Mouse (Mus musculus) stomach, embryonic 16.5 days (tissue): Measurements from ENCODE around the gene Hap1. TPM values are rescaled to one million over a fixed set of nuclear protein-coding genes. Genes with fewer than 3 reads are reported as not detected.

Experiments used
- ATAC-seq: fragments of 200-750 bp; cut with Nextera tagmentation; 2 replicates; pipeline ENCODE4 v1.8.0; 2017; ENCODE audit warnings: moderate number of reproducible peaks, moderate TSS enrichment; ENCODE audit not compliant: insufficient read depth, low FRiP score
- H3K27ac ChIP-seq: fragments of 300-500 bp; sonication (generic); 2 replicates; pipeline ENCODE4 v1.5.1; 2014; ENCODE audit warnings: low read length
- H3K27me3 ChIP-seq: fragments of 300-500 bp; sonication (generic); 2 replicates; pipeline ENCODE4 v1.6.1; 2014; ENCODE audit warnings: low read length, control low read depth, mixed read lengths; ENCODE audit not compliant: control insufficient read depth, insufficient read depth
- H3K36me3 ChIP-seq: fragments of 300-500 bp; sonication (generic); 2 replicates; pipeline ENCODE4 v1.6.1; 2014; ENCODE audit warnings: low read length; ENCODE audit not compliant: control insufficient read depth, insufficient read depth
- H3K4me1 ChIP-seq: fragments of 300-500 bp; sonication (generic); 2 replicates; pipeline ENCODE4 v1.6.1; 2014; ENCODE audit warnings: low read length, control low read depth, mixed read lengths; ENCODE audit not compliant: control insufficient read depth, insufficient read depth
- H3K4me2 ChIP-seq: fragments of 300-500 bp; sonication (generic); 2 replicates; pipeline ENCODE4 v1.6.1; 2014; ENCODE audit warnings: low read depth, low read length, mixed read lengths
- H3K4me3 ChIP-seq: fragments of 300-500 bp; sonication (generic); replicated peaks from 2 replicates; pipeline ENCODE4 v1.5.1; 2014; ENCODE audit warnings: mild to moderate bottlenecking, low read length
- H3K9ac ChIP-seq: fragments of 300-500 bp; sonication (generic); 2 replicates; pipeline ENCODE4 v1.6.1; 2014; ENCODE audit warnings: low read length
- H3K9me3 ChIP-seq: fragments of 300-500 bp; sonication (generic); replicated peaks from 2 replicates; pipeline ENCODE4 v1.6.1; 2016; ENCODE audit warnings: low read length, control low read depth; ENCODE audit not compliant: control insufficient read depth
- WGBS: fragments of 180-500 bp; shearing (Covaris S2); extraction: QIAGEN DNeasy Blood & Tissue Kit; methylation state at CpG from one replicate; pipeline ENCODE4 v1.1.7; 2014; 5-methylcytosine and 5-hydroxymethylcytosine counted together
- polyA plus RNA-seq: library from polyadenylated mRNA; unstranded; fragments of >200 nt; fragmentation: Nextera tagmentation; extraction: Ambion mirVana; gene quantifications from 2 replicates; pipeline ENCODE4 v1.2.1, GENCODE M21; 2015

Gene Hap1
- polyA plus RNA-seq, 1 experiment from 2014 or later = 13.5 TPM

DNA sequence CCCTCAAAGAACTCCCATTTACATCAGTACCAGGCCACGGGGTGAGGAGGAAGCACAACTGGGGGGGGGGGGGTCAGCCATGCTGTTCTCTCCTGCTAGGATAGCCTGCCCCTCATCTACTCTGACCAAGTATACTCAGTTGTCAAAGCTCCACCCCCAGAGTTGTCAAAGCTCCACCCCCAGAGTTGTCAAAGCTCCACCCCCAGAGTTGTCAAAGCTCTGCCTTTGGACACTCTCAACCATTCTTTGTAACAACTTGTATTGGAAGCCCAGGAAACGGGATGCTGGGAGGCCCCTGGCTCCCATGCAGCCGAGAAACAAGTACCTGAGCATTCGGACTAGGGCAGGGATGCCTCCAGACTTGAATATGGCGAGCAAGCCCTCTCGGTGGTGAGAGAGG is 26.8 kb upstream of the Hap1 start:
- Histone ChIP-seq H3K9me3 (no peaks in the 10 kb centered on the region), H3K27me3 (no peaks in the 10 kb centered on the region), H3K27ac (no peak overlapping the region), H3K36me3 (peaks cover 36% of the 10 kb centered on the region), H3K4me2 (no peak overlapping the region), H3K4me3 (no peak overlapping the region), H3K9ac (no peak overlapping the region), H3K4me1 (peaks cover 19% of the 10 kb centered on the region)
- WGBS = 83% methylated on average over 6 of the region's 6 CpGs
- ATAC-seq = no peak

DNA sequence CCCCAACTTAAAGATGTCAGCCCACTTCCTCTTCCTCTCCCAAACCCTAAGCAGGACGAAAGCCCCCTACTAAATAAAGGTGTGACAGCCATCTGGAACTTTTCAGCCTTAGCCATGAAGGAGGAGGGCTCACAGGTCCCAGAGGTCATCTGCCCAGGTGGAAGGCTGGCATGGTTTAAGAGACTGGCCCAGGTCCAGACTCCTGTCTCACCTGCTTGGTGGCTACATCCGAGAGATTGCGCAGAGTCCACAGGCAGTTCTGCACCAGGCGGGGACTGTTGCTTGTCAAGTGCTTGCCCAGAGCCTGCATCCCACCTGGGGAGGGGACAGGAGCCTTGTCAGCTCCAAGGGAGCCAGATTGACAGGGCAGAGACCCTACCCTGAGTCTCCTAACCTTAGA is 23.4 kb upstream of the Hap1 start:
- H3K4me3 ChIP-seq = no peak overlapping the region
- H3K9me3 ChIP-seq = no peaks in the 10 kb centered on the region
- WGBS = 84% methylated on average over 4 of the region's 4 CpGs

DNA sequence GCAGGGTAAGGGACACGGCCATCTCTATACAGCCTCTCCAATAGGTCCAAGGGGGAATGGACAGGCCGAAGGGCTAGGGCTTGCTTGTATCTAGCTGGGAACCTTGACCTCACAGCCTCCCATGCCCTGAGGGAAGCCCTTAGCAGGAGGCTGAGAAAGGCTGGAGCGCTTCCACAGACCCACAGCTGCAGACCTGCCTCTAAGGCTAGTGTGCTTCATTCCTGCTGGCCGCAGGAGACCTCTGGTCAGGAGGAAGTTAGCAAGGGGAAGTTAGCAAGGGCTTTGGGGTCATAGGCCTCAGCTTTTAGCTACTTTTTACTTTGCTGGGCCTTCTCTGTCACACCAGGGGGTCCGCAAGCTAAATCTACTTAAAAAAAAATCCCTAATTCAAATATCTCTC is 22.5 kb upstream of the Hap1 start:
- H3K27me3 ChIP-seq = no peaks in the 10 kb centered on the region
- no peaks in the 10 kb centered on the region for H3K9me3 ChIP-seq
- H3K27ac ChIP-seq = no peak overlapping the region
- H3K4me3 ChIP-seq = no peak overlapping the region
- no peak overlapping the region for H3K9ac ChIP-seq
- 91% methylated on average over 5 of the region's 5 CpGs for WGBS
- H3K4me1 ChIP-seq = no peaks in the 10 kb centered on the region
- H3K36me3 ChIP-seq = peaks cover 40% of the 10 kb centered on the region
- no peak overlapping the region for H3K4me2 ChIP-seq
- no peak for ATAC-seq

More for the DNA sequence above, 23.4 kb upstream of the Hap1 start:
- no peaks in the 10 kb centered on the region for H3K27me3 ChIP-seq
- no peak overlapping the region for H3K27ac ChIP-seq
- no peaks in the 10 kb centered on the region for H3K4me1 ChIP-seq
- H3K36me3 ChIP-seq = peaks cover 35% of the 10 kb centered on the region
- ATAC-seq = no peak
- H3K9ac ChIP-seq = no peak overlapping the region
- no peak overlapping the region for H3K4me2 ChIP-seq

DNA sequence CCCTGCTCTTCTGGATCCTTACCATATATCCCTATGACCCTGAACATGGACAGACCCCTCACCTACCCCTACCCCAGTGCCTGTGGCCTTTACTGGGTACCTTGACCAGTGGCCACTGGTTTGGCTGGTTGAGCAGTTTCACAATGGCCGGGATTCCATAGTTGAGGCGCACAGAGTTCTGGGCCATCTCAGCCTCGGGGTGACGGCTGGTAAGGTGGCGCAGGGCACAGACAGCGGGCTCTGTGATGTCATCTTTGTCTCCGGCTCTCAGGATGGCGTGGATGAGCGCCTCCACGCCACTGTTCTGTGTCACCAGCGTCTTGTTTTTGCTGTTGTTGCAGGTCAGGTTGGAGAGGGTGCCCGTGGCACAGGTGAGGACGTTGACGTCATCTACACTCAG is 22.1 kb upstream of the Hap1 start:
- H3K9me3 ChIP-seq = no peaks in the 10 kb centered on the region
- no peak overlapping the region for H3K9ac ChIP-seq
- no peak overlapping the region for H3K4me2 ChIP-seq
- ATAC-seq = no peak
- no peak overlapping the region for H3K27ac ChIP-seq
- H3K4me1 ChIP-seq = no peaks in the 10 kb centered on the region
- H3K4me3 ChIP-seq = no peak overlapping the region
- H3K36me3 ChIP-seq = peaks cover 39% of the 10 kb centered on the region
- H3K27me3 ChIP-seq = no peaks in the 10 kb centered on the region
- WGBS = 95% methylated on average over 14 of the region's 14 CpGs

DNA sequence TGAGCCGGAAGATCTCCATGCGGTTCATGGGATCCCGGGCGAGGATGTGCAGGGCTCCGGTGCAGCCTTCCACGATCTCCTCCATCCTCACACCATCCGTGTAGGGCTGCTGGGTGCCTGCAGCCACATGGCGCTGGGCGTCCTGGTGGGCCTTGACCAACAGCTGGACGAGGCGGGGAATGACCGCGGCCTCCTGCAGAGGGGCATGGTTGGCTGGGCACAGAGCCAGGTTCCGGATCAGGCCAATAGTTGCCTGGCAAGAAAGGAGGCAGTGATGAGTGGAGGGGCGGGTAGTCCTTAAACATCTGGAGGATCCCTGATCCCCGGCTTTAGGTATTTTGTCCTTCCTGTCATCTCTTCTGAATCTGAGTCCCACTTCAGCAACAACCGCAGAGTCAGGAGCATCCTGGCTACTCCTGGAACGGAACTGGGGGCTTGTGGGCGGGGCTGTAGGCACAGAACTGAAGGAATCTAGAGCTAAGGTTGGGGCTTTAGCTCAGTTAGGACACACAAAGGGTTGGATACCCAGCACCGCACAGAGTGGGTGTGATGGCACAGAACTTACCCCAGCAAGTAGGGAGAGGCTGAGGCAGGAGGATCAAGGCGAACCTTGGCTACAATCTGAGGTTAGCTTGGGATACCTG is 20.9 kb upstream of the Hap1 start:
- no peak for ATAC-seq

DNA sequence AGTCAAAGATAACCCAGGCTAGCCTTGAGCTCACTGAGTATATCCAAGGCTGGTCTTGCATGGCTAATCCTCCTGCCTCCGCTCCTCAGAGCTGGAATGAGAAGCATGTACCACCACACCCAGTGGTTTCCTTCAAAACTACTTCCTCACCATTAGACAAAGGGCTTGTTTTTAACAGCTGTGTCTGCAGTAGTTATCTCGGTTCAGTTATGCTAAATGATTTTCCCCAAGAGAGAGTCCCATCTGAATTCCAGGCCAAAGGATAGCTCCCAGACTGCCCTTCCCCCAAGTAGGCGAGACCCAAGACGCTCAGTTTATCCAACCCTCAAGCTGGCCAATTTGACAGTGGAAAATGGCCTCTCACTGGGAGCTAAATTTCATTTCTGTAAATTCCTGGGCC is 20.1 kb upstream of the Hap1 start:
- H3K4me1 ChIP-seq = no peaks in the 10 kb centered on the region
- no peaks in the 10 kb centered on the region for H3K27me3 ChIP-seq
- H3K36me3 ChIP-seq = peaks cover 35% of the 10 kb centered on the region
- H3K27ac ChIP-seq = no peak overlapping the region
- H3K9me3 ChIP-seq = no peaks in the 10 kb centered on the region
- no peak overlapping the region for H3K4me3 ChIP-seq
- no peak for ATAC-seq
- no peak overlapping the region for H3K4me2 ChIP-seq
- WGBS = 73% methylated on average over 4 of the region's 4 CpGs
- no peak overlapping the region for H3K9ac ChIP-seq

More for the DNA sequence above, 20.9 kb upstream of the Hap1 start:
- Histone ChIP-seq H3K27ac (no peak overlapping the region), H3K4me1 (no peaks in the 10 kb centered on the region), H3K36me3 (peaks cover 38% of the 10 kb centered on the region), H3K9me3 (no peaks in the 10 kb centered on the region), H3K4me2 (no peak overlapping the region), H3K9ac (no peak overlapping the region), H3K27me3 (no peaks in the 10 kb centered on the region), H3K4me3 (no peak overlapping the region)
- 91% methylated on average over 21 of the region's 21 CpGs for WGBS

DNA sequence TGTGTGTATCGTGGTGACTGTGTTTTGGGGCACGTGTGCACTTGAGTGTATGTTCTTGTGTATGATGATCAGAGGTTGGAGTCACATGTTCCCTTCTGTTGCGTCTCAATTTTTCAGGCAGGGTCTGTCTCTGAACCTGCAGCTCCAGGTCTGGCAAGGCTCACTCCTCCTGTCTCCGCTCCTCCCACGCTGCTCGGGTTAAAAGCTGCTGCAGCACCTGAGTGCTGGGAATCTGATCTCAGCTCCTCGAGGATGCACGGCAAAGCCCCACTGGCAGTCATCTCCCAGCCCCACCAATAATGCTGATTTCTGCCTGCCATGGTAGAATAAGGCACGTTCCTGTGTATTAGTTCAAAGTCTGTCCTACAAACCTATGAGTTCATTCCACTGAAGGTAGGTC is 19.2 kb upstream of the Hap1 start:
- no peak overlapping the region for H3K9ac ChIP-seq
- WGBS = 89% methylated on average over 9 of the region's 9 CpGs

DNA sequence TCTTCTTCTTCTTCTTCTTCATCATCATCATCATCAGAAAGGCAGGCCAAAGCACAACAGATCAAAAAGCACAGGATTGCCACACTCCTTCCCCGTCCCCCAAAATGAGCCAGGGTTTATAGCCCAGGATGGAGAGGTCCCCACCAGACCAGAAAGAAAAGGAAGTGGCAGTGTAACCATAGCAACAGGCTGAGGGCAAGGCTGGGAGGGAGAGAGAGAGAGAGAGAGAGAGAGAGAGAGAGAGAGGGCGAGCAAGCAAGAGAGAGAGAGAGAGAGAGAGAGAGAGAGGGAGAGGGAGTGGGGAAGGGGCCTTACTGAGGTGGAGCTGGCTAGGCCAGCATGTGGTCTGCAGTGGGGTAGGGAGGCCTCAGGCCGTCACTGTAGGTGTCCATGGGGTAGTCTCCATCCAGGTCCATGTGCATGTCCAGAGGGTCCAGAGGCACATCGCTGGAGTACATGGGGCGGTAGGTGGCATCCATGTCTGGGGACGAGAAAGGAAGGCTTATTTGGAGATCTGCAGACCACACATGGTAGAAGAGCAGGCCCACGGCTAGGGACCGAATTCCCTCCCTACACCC is 16.1 kb upstream of the Hap1 start:
- Histone ChIP-seq H3K36me3 (peaks cover 30% of the 10 kb centered on the region), H3K27ac (no peak overlapping the region), H3K4me2 (no peak overlapping the region), H3K9ac (no peak overlapping the region), H3K4me3 (no peak overlapping the region), H3K27me3 (no peaks in the 10 kb centered on the region), H3K4me1 (no peaks in the 10 kb centered on the region), H3K9me3 (no peaks in the 10 kb centered on the region)
- WGBS = 79% methylated on average over 7 of the region's 8 CpGs
- ATAC-seq = no peak

More for the DNA sequence above, 19.2 kb upstream of the Hap1 start:
- Histone ChIP-seq H3K4me3 (no peak overlapping the region), H3K9me3 (no peaks in the 10 kb centered on the region), H3K27ac (no peak overlapping the region), H3K36me3 (peaks cover 30% of the 10 kb centered on the region), H3K27me3 (no peaks in the 10 kb centered on the region), H3K4me2 (no peak overlapping the region), H3K4me1 (no peaks in the 10 kb centered on the region)
- no peak for ATAC-seq

DNA sequence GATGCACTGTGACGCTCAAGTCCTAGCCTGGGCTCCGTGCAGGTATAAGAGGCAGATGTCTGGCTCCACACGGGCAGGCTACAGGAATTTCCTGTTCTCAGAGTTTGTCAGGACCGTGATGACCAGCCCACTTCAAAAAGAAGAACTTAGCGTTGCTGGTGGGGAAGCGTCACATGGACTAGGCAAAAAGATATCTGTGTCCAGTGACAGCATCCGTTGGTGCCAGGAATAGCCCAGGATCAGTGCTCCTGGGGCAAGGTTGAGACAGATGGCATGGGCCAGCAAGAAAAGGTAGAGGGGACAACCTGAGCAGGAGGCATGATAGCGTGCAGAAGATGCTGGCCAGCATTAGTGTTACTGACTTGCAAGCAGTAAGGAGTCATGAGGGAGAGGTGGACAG is 13.9 kb upstream of the Hap1 start:
- ATAC-seq = no peak
- Histone ChIP-seq H3K4me1 (no peaks in the 10 kb centered on the region), H3K9me3 (no peaks in the 10 kb centered on the region), H3K9ac (no peak overlapping the region), H3K4me3 (no peak overlapping the region), H3K4me2 (no peak overlapping the region), H3K27ac (no peak overlapping the region), H3K27me3 (no peaks in the 10 kb centered on the region), H3K36me3 (peaks cover 21% of the 10 kb centered on the region)
- 73% methylated on average over 8 of the region's 8 CpGs for WGBS
